Mouse (Mus musculus): Measurements from ENCODE around the gene Mapk3.

The Mapk3 gene

GRCm38 (mm10) chr7:126759050-126759671 lies at the start of gene Mapk3:
Mapk3 (plus strand) TSS chr7:126759601.
- peak; percentile 94 to 95 for DNase-seq

- DNase-seq: no peak
These were observed 49.1 kb upstream of the Mapk3 start for GRCm38 (mm10) chr7:126710266-126710665.

GRCm38 (mm10) chr7:126711910-126712309 lies 47.5 kb upstream of the Mapk3 start:
- DNase-seq: no peak

- no peak for DNase-seq
These were observed 43.7 kb upstream of the Mapk3 start for GRCm38 (mm10) chr7:126715679-126716078.

GRCm38 (mm10) chr7:126717566-126717965 lies 41.8 kb upstream of the Mapk3 start:
- peak in 1 of 2 experiments; percentile 41 for DNase-seq

GRCm38 (mm10) chr7:126718787-126719337 lies 40.5 kb upstream of the Mapk3 start:
- no peak for DNase-seq

GRCm38 (mm10) chr7:126721635-126722034 lies 37.8 kb upstream of the Mapk3 start:
- DNase-seq: no peak

GRCm38 (mm10) chr7:126725077-126725476 lies 34.3 kb upstream of the Mapk3 start:
- DNase-seq: no peak

- DNase-seq: no peak
These were observed 33.7 kb upstream of the Mapk3 start for GRCm38 (mm10) chr7:126725667-126726066.

GRCm38 (mm10) chr7:126730256-126730789 lies 29.1 kb upstream of the Mapk3 start:
- peak in 1 of 2 experiments; percentile 83 for DNase-seq

GRCm38 (mm10) chr7:126736122-126736521 lies 23.3 kb upstream of the Mapk3 start:
- DNase-seq: no peak

GRCm38 (mm10) chr7:126739551-126739950 lies 19.9 kb upstream of the Mapk3 start:
- peak in 1 of 2 experiments; percentile 40 for DNase-seq

- DNase-seq: no peak
These were observed 19.2 kb upstream of the Mapk3 start for GRCm38 (mm10) chr7:126740132-126740735.

- DNase-seq: no peak
These were observed 18.4 kb upstream of the Mapk3 start for GRCm38 (mm10) chr7:126740977-126741376.

GRCm38 (mm10) chr7:126741452-126741851 lies 17.9 kb upstream of the Mapk3 start:
- DNase-seq: no peak

GRCm38 (mm10) chr7:126741964-126742482 lies 17.4 kb upstream of the Mapk3 start:
- no peak for DNase-seq

- DNase-seq: peak; percentile 44 to 52
These were observed 13.3 kb upstream of the Mapk3 start for GRCm38 (mm10) chr7:126746066-126746465.

GRCm38 (mm10) chr7:126746798-126747197 lies 12.6 kb upstream of the Mapk3 start:
- DNase-seq: peak; percentile 37 to 45

GRCm38 (mm10) chr7:126748824-126749223 lies 10.6 kb upstream of the Mapk3 start:
- DNase-seq: no peak

GRCm38 (mm10) chr7:126749582-126750343 lies 9.6 kb upstream of the Mapk3 start:
- no peak for DNase-seq

- peak; percentile 82 to 88 for DNase-seq
These were observed 4.5 kb upstream of the Mapk3 start for GRCm38 (mm10) chr7:126754866-126755265.

GRCm38 (mm10) chr7:126758539-126758938 lies 862 bp upstream of the Mapk3 start:
- no peak for DNase-seq

Measured in lung, postnatal 4 days (tissue).